In genomic region chr17:65742245-65742905, GRCm38 (mm10) we compare ENCODE assay signal across 19 mouse cellular contexts. TPM values are rescaled to one million over a fixed set of nuclear protein-coding genes. Genes with fewer than 3 reads are reported as not detected.
A peak's percentile ranks its signal among the peaks of the same experiment; 100 is the strongest.
DNase-seq lines count a peak whose midpoint lies in the region; ATAC-seq lines count a peak whose summit lies in the region.
"Had no signal": no experiment of that assay in that cellular context is flagged by ENCODE, and none has a peak within 500 bp of the region (broad histone marks: within the 10 kb centered on the region; RNA-seq: fewer than 3 reads in every experiment).

No protein-coding gene starts in this region.

- no peaks in the 10 kb centered on the region for H3K27me3 ChIP-seq in forebrain, embryonic 11.5 days (ENCODE audit: control insufficient read depth, insufficient read depth, low read length)
- H3K27me3 ChIP-seq in forebrain, embryonic 10.5 days (ENCODE audit: poor library complexity, severe bottlenecking): no peaks in the 10 kb centered on the region
- H3K27me3 ChIP-seq in forebrain, embryonic 16.5 days (replicated peaks; ENCODE audit: control insufficient read depth, insufficient read depth, low read length): no peaks in the 10 kb centered on the region
- no peaks in the 10 kb centered on the region for H3K27me3 ChIP-seq in midbrain, embryonic 14.5 days (ENCODE audit: control insufficient read depth, insufficient read depth, low read length)
- H3K27me3 ChIP-seq in intestine, embryonic 15.5 days (replicated peaks): no peaks in the 10 kb centered on the region
- no peaks in the 10 kb centered on the region for H3K27me3 ChIP-seq in kidney, embryonic 14.5 days (ENCODE audit: control insufficient read depth, insufficient read depth, low read length)
- H3K27me3 ChIP-seq: embryonic facial prominence, embryonic 13.5 days; kidney, embryonic 15.5 days; limb, embryonic 15.5 days; megakaryocyte, embryonic 14.5 days had no signal

- H3K4me1 ChIP-seq in forebrain, embryonic 11.5 days (replicated peaks; ENCODE audit: control insufficient read depth, insufficient read depth, low read length): peaks cover 5% of the 10 kb centered on the region
- peaks cover 29% of the 10 kb centered on the region for H3K4me1 ChIP-seq in forebrain, embryonic 10.5 days
- peaks cover 14% of the 10 kb centered on the region for H3K4me1 ChIP-seq in forebrain, embryonic 16.5 days (replicated peaks; ENCODE audit: control insufficient read depth, insufficient read depth, low read length)
- H3K4me1 ChIP-seq in midbrain, embryonic 14.5 days (ENCODE audit: control insufficient read depth, insufficient read depth, low read length): peaks cover 19% of the 10 kb centered on the region
- H3K4me1 ChIP-seq in intestine, embryonic 15.5 days (replicated peaks): 0 out of 2 replicates have a peak, but pooled peaks cover 3% of the 10 kb centered on the region
- no peaks in the 10 kb centered on the region for H3K4me1 ChIP-seq in kidney, embryonic 14.5 days (ENCODE audit: control insufficient read depth, insufficient read depth, low read length)
- H3K4me1 ChIP-seq: embryonic facial prominence, embryonic 13.5 days; kidney, embryonic 15.5 days; limb, embryonic 15.5 days had no signal

- H3K9ac ChIP-seq in forebrain, embryonic 11.5 days (ENCODE audit: low read length): no peak overlapping the region
- H3K9ac ChIP-seq in forebrain, embryonic 16.5 days (replicated peaks; ENCODE audit: low read depth, low read length): no peak overlapping the region
- no peak overlapping the region for H3K9ac ChIP-seq in midbrain, embryonic 14.5 days (replicated peaks; ENCODE audit: low read length)
- H3K9ac ChIP-seq in intestine, embryonic 15.5 days: no peak overlapping the region
- no peak overlapping the region for H3K9ac ChIP-seq in kidney, embryonic 14.5 days (ENCODE audit: low read depth, low read length)
- H3K9ac ChIP-seq: embryonic facial prominence, embryonic 13.5 days; kidney, embryonic 15.5 days; limb, embryonic 15.5 days; lung, embryonic 14.5 days had no signal

- DNase-seq in forebrain, embryonic 11.5 days (ENCODE audit: low spot score): peak; percentile 61
- no peak for DNase-seq in forebrain, embryonic 10.5 days (ENCODE audit: extremely low spot score, low spot score)
- DNase-seq in brain, adult 2 months (ENCODE audit: low read depth, low spot score): peak; percentile 74
- DNase-seq in midbrain, embryonic 14.5 days: peak; percentile 75
- DNase-seq in thymus, postnatal 14 days: no peak
- DNase-seq: B cell, adult 2 months; cerebellum, adult 8-10 months; heart, adult 2 months; heart, postnatal 10 days; layer of hippocampus, postnatal 36 days; lung, embryonic 14.5 days; thymus, postnatal 4 days had no signal

- H3K4me3 ChIP-seq in forebrain, embryonic 11.5 days (ENCODE audit: low read depth, low read length): no peak overlapping the region
- no peak overlapping the region for H3K4me3 ChIP-seq in forebrain, embryonic 10.5 days
- no peak overlapping the region for H3K4me3 ChIP-seq in forebrain, embryonic 16.5 days (replicated peaks; ENCODE audit: low read length)
- H3K4me3 ChIP-seq in midbrain, embryonic 14.5 days (replicated peaks; ENCODE audit: low read depth, low read length): no peak overlapping the region
- no peak overlapping the region for H3K4me3 ChIP-seq in intestine, embryonic 15.5 days (replicated peaks)
- H3K4me3 ChIP-seq in kidney, embryonic 14.5 days (ENCODE audit: low read length): no peak overlapping the region
- H3K4me3 ChIP-seq: embryonic facial prominence, embryonic 13.5 days; heart, adult 2 months; kidney, embryonic 15.5 days; limb, embryonic 15.5 days; megakaryocyte, embryonic 14.5 days had no signal

- no peaks in the 10 kb centered on the region for H3K9me3 ChIP-seq in forebrain, embryonic 11.5 days (ENCODE audit: control insufficient read depth, low read length)
- peaks cover 12% of the 10 kb centered on the region for H3K9me3 ChIP-seq in forebrain, embryonic 10.5 days
- H3K9me3 ChIP-seq in forebrain, embryonic 16.5 days (ENCODE audit: control insufficient read depth, low read length): no peaks in the 10 kb centered on the region
- no peaks in the 10 kb centered on the region for H3K9me3 ChIP-seq in midbrain, embryonic 14.5 days (ENCODE audit: control insufficient read depth, low read length)
- no peaks in the 10 kb centered on the region for H3K9me3 ChIP-seq in intestine, embryonic 15.5 days
- H3K9me3 ChIP-seq in kidney, embryonic 14.5 days (ENCODE audit: control insufficient read depth, low read length): no peaks in the 10 kb centered on the region
- H3K9me3 ChIP-seq: embryonic facial prominence, embryonic 13.5 days; kidney, embryonic 15.5 days; limb, embryonic 15.5 days had no signal

- 34% methylated on average over 10 of the region's 10 CpGs for WGBS in forebrain, embryonic 11.5 days
- WGBS in forebrain, embryonic 10.5 days: 69% methylated on average over 10 of the region's 10 CpGs
- WGBS in forebrain, embryonic 16.5 days: 7% methylated on average over 10 of the region's 10 CpGs
- WGBS in midbrain, embryonic 14.5 days: 20% methylated on average over 10 of the region's 10 CpGs
- 83% methylated on average over 10 of the region's 10 CpGs for WGBS in intestine, embryonic 15.5 days
- 83% methylated on average over 10 of the region's 10 CpGs for WGBS in kidney, embryonic 14.5 days

- ATAC-seq in forebrain, embryonic 11.5 days (replicated peaks; ENCODE audit: low FRiP score): peak; percentile 84
- ATAC-seq in forebrain, embryonic 16.5 days: peak; percentile 83
- ATAC-seq in midbrain, embryonic 14.5 days (ENCODE audit: low FRiP score, low TSS enrichment): peak; percentile 72
- no peak for ATAC-seq in intestine, embryonic 15.5 days
- no peak for ATAC-seq in kidney, embryonic 14.5 days (ENCODE audit: low FRiP score, low TSS enrichment)

- no peaks in the 10 kb centered on the region for H3K36me3 ChIP-seq in forebrain, embryonic 11.5 days (ENCODE audit: control insufficient read depth, insufficient read depth, low read length)
- peaks cover 23% of the 10 kb centered on the region for H3K36me3 ChIP-seq in forebrain, embryonic 10.5 days (replicated peaks)
- H3K36me3 ChIP-seq in forebrain, embryonic 16.5 days (ENCODE audit: control insufficient read depth, insufficient read depth): no peaks in the 10 kb centered on the region
- H3K36me3 ChIP-seq in midbrain, embryonic 14.5 days (ENCODE audit: control insufficient read depth, insufficient read depth, low read length): no peaks in the 10 kb centered on the region
- no peaks in the 10 kb centered on the region for H3K36me3 ChIP-seq in intestine, embryonic 15.5 days
- no peaks in the 10 kb centered on the region for H3K36me3 ChIP-seq in kidney, embryonic 14.5 days (ENCODE audit: control insufficient read depth, insufficient read depth, low read length)
- H3K36me3 ChIP-seq: kidney, embryonic 15.5 days had no signal

- H3K4me2 ChIP-seq in forebrain, embryonic 11.5 days (ENCODE audit: low read depth, low read length, severe bottlenecking): no peak overlapping the region
- no peak overlapping the region; the same call in 1 of the 2 replicates for H3K4me2 ChIP-seq in forebrain, embryonic 16.5 days (ENCODE audit: low read length)
- peak overlapping the region; percentile 21; the same call in 1 of the 2 replicates for H3K4me2 ChIP-seq in midbrain, embryonic 14.5 days (ENCODE audit: low read length)
- H3K4me2 ChIP-seq in intestine, embryonic 15.5 days (replicated peaks): no peak overlapping the region
- no peak overlapping the region for H3K4me2 ChIP-seq in kidney, embryonic 14.5 days (replicated peaks; ENCODE audit: low read depth, low read length)
- H3K4me2 ChIP-seq: embryonic facial prominence, embryonic 13.5 days; kidney, embryonic 15.5 days; limb, embryonic 15.5 days; lung, embryonic 14.5 days had no signal

- peak overlapping the region; percentile 60; the same call in 1 of the 2 replicates for H3K27ac ChIP-seq in forebrain, embryonic 11.5 days (ENCODE audit: low read depth, low read length)
- H3K27ac ChIP-seq in forebrain, embryonic 10.5 days: no peak overlapping the region
- H3K27ac ChIP-seq in forebrain, embryonic 16.5 days (ENCODE audit: low read length): 0 out of 2 replicates have a peak overlapping the region, but pooled peaks have one; percentile 34
- peak overlapping the region; percentile 77 for H3K27ac ChIP-seq in midbrain, embryonic 14.5 days (replicated peaks; ENCODE audit: low read depth, low read length)
- no peak overlapping the region for H3K27ac ChIP-seq in intestine, embryonic 15.5 days
- no peak overlapping the region for H3K27ac ChIP-seq in kidney, embryonic 14.5 days (ENCODE audit: low read depth, low read length)
- H3K27ac ChIP-seq: embryonic facial prominence, embryonic 13.5 days; heart, adult 2 months; kidney, embryonic 15.5 days; limb, embryonic 15.5 days had no signal

RNA-seq across cellular contexts. Expression of gene Rab31, which starts 30.2 kb away (rescaled TPM):
- 72.9 and 73.4 TPM in 2 replicates for polyA plus RNA-seq in forebrain, embryonic 11.5 days (2014; fragmentation: Nextera tagmentation; extraction: Ambion mirVana)
- polyA plus RNA-seq in forebrain, embryonic 10.5 days (2016; fragmentation: Nextera tagmentation; extraction: Ambion mirVana): 58.6 and 64.7 TPM in 2 replicates
- 73.5 and 83.6 TPM in 2 replicates for polyA plus RNA-seq in forebrain, embryonic 16.5 days (2015; fragmentation: Nextera tagmentation; extraction: Ambion mirVana)
- 67.8 and 90.2 TPM in 2 replicates for polyA plus RNA-seq in midbrain, embryonic 14.5 days (2014; fragmentation: Nextera tagmentation; extraction: Ambion mirVana)
- 26.6 and 32.5 TPM in 2 replicates for polyA plus RNA-seq in intestine, embryonic 15.5 days (2015; fragmentation: Nextera tagmentation; extraction: Ambion mirVana)
- polyA plus RNA-seq in kidney, embryonic 14.5 days (2014; fragmentation: Nextera tagmentation; extraction: Ambion mirVana): 21.2 and 38.0 TPM in 2 replicates

RNA-seq across cellular contexts. Expression of gene Ppp4r1, which starts 40.0 kb away (rescaled TPM):
- polyA plus RNA-seq in forebrain, embryonic 11.5 days (2014; fragmentation: Nextera tagmentation; extraction: Ambion mirVana): 63.7 and 64.5 TPM in 2 replicates
- polyA plus RNA-seq in forebrain, embryonic 10.5 days (2016; fragmentation: Nextera tagmentation; extraction: Ambion mirVana): 61.5 and 66.0 TPM in 2 replicates
- polyA plus RNA-seq in forebrain, embryonic 16.5 days (2015; fragmentation: Nextera tagmentation; extraction: Ambion mirVana): 47.8 and 54.6 TPM in 2 replicates
- polyA plus RNA-seq in midbrain, embryonic 14.5 days (2014; fragmentation: Nextera tagmentation; extraction: Ambion mirVana): 45.0 and 54.0 TPM in 2 replicates
- 32.5 and 35.1 TPM in 2 replicates for polyA plus RNA-seq in intestine, embryonic 15.5 days (2015; fragmentation: Nextera tagmentation; extraction: Ambion mirVana)
- polyA plus RNA-seq in kidney, embryonic 14.5 days (2014; fragmentation: Nextera tagmentation; extraction: Ambion mirVana): 37.4 and 53.5 TPM in 2 replicates

Comparison
In these comparisons a context has a peak if more than half of its experiments do, and no peak if none do; other contexts are left out.
1. DNase-seq: peak in forebrain, embryonic 11.5 days (single experiment), brain, adult 2 months (single experiment) and midbrain, embryonic 14.5 days (single experiment); none in forebrain, embryonic 10.5 days (single experiment) and thymus, postnatal 14 days (single experiment).
2. H3K27ac ChIP-seq: peak in forebrain, embryonic 11.5 days (single experiment), forebrain, embryonic 16.5 days (single experiment) and midbrain, embryonic 14.5 days (single experiment); none in forebrain, embryonic 10.5 days (single experiment), intestine, embryonic 15.5 days (single experiment) and kidney, embryonic 14.5 days (single experiment).
3. ATAC-seq: peak in forebrain, embryonic 11.5 days (single experiment), forebrain, embryonic 16.5 days (single experiment) and midbrain, embryonic 14.5 days (single experiment); none in intestine, embryonic 15.5 days (single experiment) and kidney, embryonic 14.5 days (single experiment).